Mouse (Mus musculus) ES-Bruce4 (cell line): Measurements from ENCODE around the gene Mrnip. TPM values are rescaled to one million over a fixed set of nuclear protein-coding genes. Genes with fewer than 3 reads are reported as not detected.

Experiments used
- H3K27ac ChIP-seq: 2 replicates; pipeline ENCODE4 v1.5.1; 2012; ENCODE audit warnings: low read length, inconsistent platforms; ENCODE audit not compliant: insufficient read depth
- H3K27me3 ChIP-seq: 2 replicates; pipeline ENCODE4 v1.6.1; 2012; ENCODE audit warnings: mild to moderate bottlenecking, low read length, inconsistent platforms; ENCODE audit not compliant: control insufficient read depth, poor library complexity, insufficient read depth, severe bottlenecking
- H3K36me3 ChIP-seq: 2 replicates; pipeline ENCODE4 v1.6.1; 2012; ENCODE audit warnings: inconsistent platforms, mild to moderate bottlenecking, low read length, moderate library complexity; ENCODE audit not compliant: control insufficient read depth, poor library complexity, insufficient read depth, severe bottlenecking
- H3K4me1 ChIP-seq: one replicate; pipeline ENCODE4 v1.8.1; 2011; ENCODE audit warnings: low read length; ENCODE audit not compliant: control insufficient read depth, insufficient read depth
- H3K4me3 ChIP-seq: 2 replicates; pipeline ENCODE4 v1.5.1; 2011; ENCODE audit warnings: low read depth, mild to moderate bottlenecking, low read length
- H3K9ac ChIP-seq: 2 replicates; pipeline ENCODE4 v1.6.1; 2012; ENCODE audit warnings: low read depth, mild to moderate bottlenecking, inconsistent platforms; ENCODE audit not compliant: poor library complexity, severe bottlenecking
- H3K9me3 ChIP-seq: replicated peaks from 2 replicates; pipeline ENCODE4 v1.6.1; 2012; ENCODE audit warnings: mild to moderate bottlenecking, low read length, inconsistent platforms; ENCODE audit not compliant: control insufficient read depth, poor library complexity, insufficient read depth, severe bottlenecking
- CTCF ChIP-seq: IDR thresholded peaks from one replicate; pipeline ENCODE4 v1.8.1; 2011; ENCODE audit warnings: low read depth, low read length
- EP300 ChIP-seq: IDR thresholded peaks from 2 replicates; pipeline ENCODE4 v1.6.1; 2011; ENCODE audit warnings: low read depth, low read length; ENCODE audit not compliant: insufficient read depth
- POLR2A ChIP-seq: IDR thresholded peaks from one replicate; pipeline ENCODE4 v1.8.1; 2011; ENCODE audit warnings: low read length; ENCODE audit not compliant: insufficient read depth
- polyA plus RNA-seq: library from polyadenylated mRNA; stranded (reverse); fragments of >200 nt; gene quantifications from 2 replicates; pipeline ENCODE4 v1.2.4, GENCODE M21; 2011; ENCODE audit warnings: low read depth; ENCODE audit not compliant: missing spikeins, insufficient read depth, insufficient read length

The Mrnip gene
- polyA plus RNA-seq, 1 experiment, result 11.0 TPM

- no peak overlapping the region for H3K9ac ChIP-seq
- H3K27me3 ChIP-seq, result no peaks in the 10 kb centered on the region
- H3K4me1 ChIP-seq, result peaks cover 4% of the 10 kb centered on the region
- TF ChIP-seq CTCF, result no peak
- no peak for TF ChIP-seq POLR2A
- TF ChIP-seq EP300, result no peak
- no peak overlapping the region for H3K4me3 ChIP-seq
- no peak overlapping the region for H3K27ac ChIP-seq
- no peaks in the 10 kb centered on the region for H3K9me3 ChIP-seq
- H3K36me3 ChIP-seq, result 0 out of 2 replicates have a peak, but pooled peaks cover 2% of the 10 kb centered on the region
Measured at GRCm38 (mm10) chr11:50238821-50239791, 64.9 kb downstream of the Mrnip start.

DNA sequence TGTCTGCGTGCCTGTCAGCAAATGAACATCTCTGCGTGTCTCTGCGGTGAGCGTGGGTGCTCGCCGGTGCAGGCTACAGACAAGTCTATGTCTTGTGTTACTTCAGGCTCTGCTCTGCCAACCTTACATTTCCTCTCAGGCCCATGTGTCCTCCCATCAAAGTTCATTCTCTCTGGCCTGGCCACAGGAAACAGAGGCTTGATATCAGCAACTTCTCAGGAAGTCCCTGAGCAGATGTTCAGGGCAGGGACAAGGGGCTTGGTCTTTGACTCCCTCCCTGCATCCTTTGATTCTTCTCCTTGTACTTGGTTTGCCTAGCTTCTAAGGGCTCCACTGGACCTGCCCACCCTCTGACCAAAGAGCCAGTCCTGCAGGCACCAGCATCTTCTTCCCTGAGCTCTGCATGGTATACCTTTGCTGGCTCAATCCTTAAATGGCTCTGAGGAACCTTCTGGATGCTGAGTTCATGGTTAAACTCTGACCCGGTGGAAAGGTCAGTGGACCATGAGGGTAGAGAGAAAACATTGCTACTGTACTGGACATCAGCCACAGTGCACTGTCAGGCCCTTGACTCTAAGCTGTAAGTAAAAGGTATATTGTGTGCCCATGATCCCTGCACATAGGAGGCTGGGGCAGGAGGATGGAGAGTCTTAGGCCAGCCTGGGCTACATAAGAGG is 66.1 kb downstream of the Mrnip start:
- Histone ChIP-seq H3K27ac (no peak overlapping the region), H3K27me3 (no peaks in the 10 kb centered on the region), H3K36me3 (0 out of 2 replicates have a peak, but pooled peaks cover 2% of the 10 kb centered on the region), H3K4me3 (no peak overlapping the region), H3K9me3 (no peaks in the 10 kb centered on the region), H3K4me1 (peaks cover 4% of the 10 kb centered on the region), H3K9ac (no peak overlapping the region)
- TF ChIP-seq CTCF, result no peak
- TF ChIP-seq POLR2A, result no peak
- no peak for TF ChIP-seq EP300

DNA sequence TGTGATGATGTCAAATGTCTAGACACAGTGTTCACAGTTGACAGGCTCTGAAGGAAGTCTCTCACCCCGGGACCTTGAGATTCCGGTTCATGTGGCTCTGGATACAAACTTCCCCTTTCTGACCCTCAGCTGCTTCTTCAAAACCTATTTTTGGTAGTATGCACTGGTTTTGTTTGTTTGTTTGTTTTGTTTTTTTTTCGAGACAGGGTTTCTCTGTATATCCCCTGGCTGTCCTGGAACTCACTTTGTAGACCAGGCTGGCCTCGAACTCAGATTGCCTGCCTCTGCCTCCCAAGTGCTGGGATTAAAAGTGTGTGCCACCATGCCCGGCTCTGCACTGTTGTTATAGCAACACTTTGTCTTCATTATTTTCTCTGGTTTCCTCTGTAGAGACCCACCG is 69.7 kb downstream of the Mrnip start:
- no peaks in the 10 kb centered on the region for H3K9me3 ChIP-seq
- H3K9ac ChIP-seq, result no peak overlapping the region
- H3K36me3 ChIP-seq, result 0 out of 2 replicates have a peak, but pooled peaks cover 2% of the 10 kb centered on the region
- H3K27me3 ChIP-seq, result no peaks in the 10 kb centered on the region
- TF ChIP-seq POLR2A (no peak), CTCF (no peak), EP300 (no peak)
- H3K27ac ChIP-seq, result no peak overlapping the region
- H3K4me1 ChIP-seq, result no peaks in the 10 kb centered on the region
- no peak overlapping the region for H3K4me3 ChIP-seq

DNA sequence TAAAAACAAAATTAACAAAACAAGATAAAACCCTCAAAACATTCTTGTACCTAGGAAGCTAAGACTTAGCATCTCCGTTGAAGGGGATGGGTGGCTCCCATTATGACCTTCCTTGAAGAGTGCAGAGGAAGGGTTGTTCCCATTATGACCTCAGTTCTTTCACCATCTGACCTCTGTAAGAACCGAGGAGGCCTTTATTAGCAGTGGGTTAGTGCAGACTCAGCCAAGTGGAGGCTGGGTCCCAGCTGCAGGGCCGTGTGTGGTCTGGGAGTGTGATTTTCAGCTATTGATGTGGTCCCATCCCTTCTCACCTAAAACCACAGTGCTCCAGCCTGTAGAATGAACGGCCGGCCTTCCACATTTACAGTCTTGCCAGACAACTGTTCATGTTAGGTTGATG is 71.0 kb downstream of the Mrnip start:
- TF ChIP-seq POLR2A, result no peak
- TF ChIP-seq EP300, result no peak
- no peak for TF ChIP-seq CTCF
- Histone ChIP-seq H3K9me3 (no peaks in the 10 kb centered on the region), H3K27me3 (no peaks in the 10 kb centered on the region), H3K9ac (no peak overlapping the region), H3K4me3 (no peak overlapping the region), H3K27ac (no peak overlapping the region), H3K4me1 (no peaks in the 10 kb centered on the region), H3K36me3 (0 out of 2 replicates have a peak, but pooled peaks cover 2% of the 10 kb centered on the region)

DNA sequence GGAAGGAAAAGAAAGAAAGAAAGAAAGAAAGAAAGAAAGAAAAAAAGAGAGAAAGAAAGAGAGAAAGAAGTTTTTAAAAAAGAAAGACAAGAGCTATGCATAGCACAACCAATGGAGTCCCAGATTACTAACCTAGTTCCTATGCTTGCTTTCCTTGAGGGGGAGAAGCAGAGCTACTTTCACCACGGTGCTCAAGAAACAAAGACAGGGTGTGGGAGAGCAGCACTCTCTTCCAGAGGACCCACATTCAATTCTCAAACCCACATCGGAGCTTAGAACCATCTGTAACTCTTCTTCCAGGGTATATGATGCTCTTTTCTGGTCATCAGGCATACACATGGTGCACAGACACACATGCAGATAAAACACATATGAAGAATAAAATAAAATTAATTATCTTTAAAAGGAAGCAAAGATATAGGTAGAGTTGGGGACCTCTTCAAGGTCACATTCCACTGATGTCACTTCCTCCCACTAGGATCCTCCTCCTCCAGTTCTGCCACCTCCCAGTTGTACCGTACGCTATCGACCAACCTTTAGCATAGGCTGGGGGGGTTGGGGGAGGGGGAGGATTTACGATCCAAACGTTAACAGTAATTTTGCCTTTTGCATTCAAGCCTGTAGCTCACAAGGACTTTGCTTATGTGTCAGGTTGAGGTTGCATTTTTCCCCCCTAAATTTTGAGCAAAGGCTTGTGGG is 74.4 kb downstream of the Mrnip start:
- TF ChIP-seq EP300 (0 out of 2 replicates have a peak, but pooled peaks have one; percentile 30), POLR2A (no peak), CTCF (no peak)
- 0 out of 2 replicates have a peak, but pooled peaks cover 2% of the 10 kb centered on the region for H3K36me3 ChIP-seq
- peaks cover 4% of the 10 kb centered on the region for H3K4me1 ChIP-seq
- H3K27ac ChIP-seq, result peak overlapping the region; percentile 71
- no peaks in the 10 kb centered on the region for H3K27me3 ChIP-seq
- H3K9me3 ChIP-seq, result no peaks in the 10 kb centered on the region
- H3K4me3 ChIP-seq, result peak overlapping the region; percentile 6
- H3K9ac ChIP-seq, result no peak overlapping the region

Other genes with a start within 250 kb of the Mrnip start
- 21.8 and 22.1 TPM in 2 replicates for gene Rnf130, start 149.1 kb upstream of the Mrnip start, polyA plus RNA-seq
- 28.6 and 30.6 TPM in 2 replicates for gene Tbc1d9b, start 43.0 kb upstream of the Mrnip start, polyA plus RNA-seq
- 208 and 259 TPM in 2 replicates for gene Sqstm1, start 36.4 kb downstream of the Mrnip start, polyA plus RNA-seq
- gene Mgat4b, start 36.4 kb downstream of the Mrnip start, polyA plus RNA-seq, result 30.8 and 37.0 TPM in 2 replicates
- gene Ltc4s, start 64.2 kb downstream of the Mrnip start, polyA plus RNA-seq, result 2.7 and 3.1 TPM in 2 replicates
- gene Maml1, start 117.9 kb downstream of the Mrnip start, polyA plus RNA-seq, result 13.7 and 14.1 TPM in 2 replicates
- 628 and 681 TPM in 2 replicates for gene Canx, start 151.2 kb downstream of the Mrnip start, polyA plus RNA-seq
- gene Cby3, start 180.0 kb downstream of the Mrnip start, polyA plus RNA-seq, result not detected in 2 replicates
- 531 and 559 TPM in 2 replicates for gene Hnrnph1, start 202.5 kb downstream of the Mrnip start, polyA plus RNA-seq